In the genomic region with DNA sequence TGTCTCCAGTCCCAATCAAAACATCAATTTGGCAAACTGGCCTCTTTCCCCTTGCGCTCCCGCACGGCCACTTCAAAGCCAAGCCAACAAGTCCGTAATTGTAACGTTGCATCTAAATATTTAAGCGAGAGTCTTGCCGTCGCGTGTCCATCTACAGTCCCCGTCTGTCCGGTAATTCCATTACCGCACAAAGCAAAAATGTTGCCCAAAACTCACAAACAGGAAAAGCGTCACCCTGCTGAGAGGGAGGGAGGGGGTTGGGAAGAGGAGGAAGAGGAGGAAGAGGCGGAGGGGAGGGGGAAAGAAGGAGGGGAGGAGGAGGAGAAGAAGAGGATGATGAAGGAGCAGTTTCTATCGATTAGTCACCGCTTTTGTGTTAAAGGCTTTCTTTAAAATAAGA, we compare ENCODE assay signal across 11 mouse cellular contexts. TPM values are rescaled to one million over a fixed set of nuclear protein-coding genes. Genes with fewer than 3 reads are reported as not detected.
DNase-seq lines count a peak whose midpoint lies in the region; ATAC-seq lines count a peak whose summit lies in the region.
"Had no signal": no experiment of that assay in that cellular context is flagged by ENCODE, and none has a peak within 500 bp of the region (broad histone marks: within the 10 kb centered on the region; RNA-seq: fewer than 3 reads in every experiment).

No protein-coding gene starts in this region.

- H3K9me3 ChIP-seq in kidney, embryonic 14.5 days (ENCODE audit: control insufficient read depth, low read length), result no peaks in the 10 kb centered on the region
- H3K9me3 ChIP-seq in embryonic facial prominence, embryonic 10.5 days, result no peaks in the 10 kb centered on the region
- no peaks in the 10 kb centered on the region for H3K9me3 ChIP-seq in hindbrain, embryonic 15.5 days
- H3K9me3 ChIP-seq in neural tube, embryonic 12.5 days, result no peaks in the 10 kb centered on the region

- no peak for DNase-seq in kidney, adult 8-10 months
- peak; percentile 65 for DNase-seq in embryonic facial prominence, embryonic 10.5 days (ENCODE audit: low spot score)
- DNase-seq in left cerebral cortex, postnatal 36 days (ENCODE audit: low spot score in 2 of 2), result no peak
- no peak for DNase-seq in left cerebral cortex, postnatal 4 days
- no peak for DNase-seq in frontal cortex, adult 2 months (ENCODE audit: extremely low spot score in 1 of 2, low spot score in 1 of 2)
- DNase-seq: kidney, adult 9 months had no signal

- peaks cover 100% of the 10 kb centered on the region for H3K27me3 ChIP-seq in kidney, embryonic 14.5 days (ENCODE audit: control insufficient read depth, insufficient read depth, low read length)
- H3K27me3 ChIP-seq in embryonic facial prominence, embryonic 10.5 days (replicated peaks; ENCODE audit: low read depth, poor library complexity, severe bottlenecking), result peaks cover 99% of the 10 kb centered on the region
- H3K27me3 ChIP-seq in hindbrain, embryonic 15.5 days, result peaks cover 49% of the 10 kb centered on the region
- peaks cover 51% of the 10 kb centered on the region for H3K27me3 ChIP-seq in neural tube, embryonic 12.5 days (replicated peaks)

- peak overlapping the region; percentile 22 for H3K4me3 ChIP-seq in kidney, embryonic 14.5 days (ENCODE audit: low read length)
- H3K4me3 ChIP-seq in embryonic facial prominence, embryonic 10.5 days, result peak overlapping the region; percentile 65
- H3K4me3 ChIP-seq in hindbrain, embryonic 15.5 days, result peak overlapping the region; percentile 41
- H3K4me3 ChIP-seq in neural tube, embryonic 12.5 days, result peak overlapping the region; percentile 44

- H3K9ac ChIP-seq in kidney, embryonic 14.5 days (ENCODE audit: low read depth, low read length), result no peak overlapping the region
- 0 out of 2 replicates have a peak overlapping the region, but pooled peaks have one; percentile 22 for H3K9ac ChIP-seq in hindbrain, embryonic 15.5 days
- H3K9ac ChIP-seq in neural tube, embryonic 12.5 days, result peak overlapping the region; percentile 73

- under 1% methylated on average over 16 of the region's 16 CpGs for WGBS in kidney, embryonic 14.5 days
- WGBS in embryonic facial prominence, embryonic 10.5 days, result under 1% methylated on average over 16 of the region's 16 CpGs
- WGBS in hindbrain, embryonic 15.5 days, result under 1% methylated on average over 16 of the region's 16 CpGs
- under 1% methylated on average over 16 of the region's 16 CpGs for whole genome bisulfite sequencing in neural tube, embryonic 12.5 days

- peaks cover 2% of the 10 kb centered on the region; the same call in 1 of the 2 replicates for H3K4me1 ChIP-seq in kidney, embryonic 14.5 days (ENCODE audit: control insufficient read depth, insufficient read depth, low read length)
- peaks cover 60% of the 10 kb centered on the region for H3K4me1 ChIP-seq in embryonic facial prominence, embryonic 10.5 days
- H3K4me1 ChIP-seq in hindbrain, embryonic 15.5 days (replicated peaks), result peaks cover 6% of the 10 kb centered on the region
- H3K4me1 ChIP-seq in neural tube, embryonic 12.5 days, result peaks cover 34% of the 10 kb centered on the region

- no peak for ATAC-seq in kidney, embryonic 14.5 days (ENCODE audit: low FRiP score, low TSS enrichment)
- ATAC-seq in hindbrain, embryonic 15.5 days (ENCODE audit: low FRiP score, low read depth), result no peak
- ATAC-seq in neural tube, embryonic 12.5 days (ENCODE audit: low FRiP score, low read depth), result no peak
- ATAC-seq: Patski had no signal

- intact Hi-C loops in left cerebral cortex, postnatal 36 days (cut with DNase I), result no loop called here
- intact Hi-C loops in left cerebral cortex, postnatal 4 days (cut with DNase I), result no loop called here

- H3K4me2 ChIP-seq in kidney, embryonic 14.5 days (replicated peaks; ENCODE audit: low read depth, low read length), result peak overlapping the region; percentile 39
- H3K4me2 ChIP-seq in hindbrain, embryonic 15.5 days, result peak overlapping the region; percentile 66
- H3K4me2 ChIP-seq in neural tube, embryonic 12.5 days (replicated peaks), result peak overlapping the region; percentile 81

- no peaks in the 10 kb centered on the region for H3K36me3 ChIP-seq in kidney, embryonic 14.5 days (ENCODE audit: control insufficient read depth, insufficient read depth, low read length)
- no peaks in the 10 kb centered on the region for H3K36me3 ChIP-seq in embryonic facial prominence, embryonic 10.5 days (replicated peaks)
- no peaks in the 10 kb centered on the region for H3K36me3 ChIP-seq in hindbrain, embryonic 15.5 days
- H3K36me3 ChIP-seq in neural tube, embryonic 12.5 days, result no peaks in the 10 kb centered on the region

- H3K27ac ChIP-seq in kidney, embryonic 14.5 days (ENCODE audit: low read depth, low read length), result no peak overlapping the region
- H3K27ac ChIP-seq in embryonic facial prominence, embryonic 10.5 days (replicated peaks), result peak overlapping the region; percentile 90
- peak overlapping the region; percentile 57 for H3K27ac ChIP-seq in hindbrain, embryonic 15.5 days (replicated peaks)
- H3K27ac ChIP-seq in neural tube, embryonic 12.5 days, result peak overlapping the region; percentile 46; the same call in 1 of the 2 replicates

RNA-seq across cellular contexts. Expression of gene Pax3, which starts 7.9 kb away (rescaled TPM):
- 0.14 TPM in 2 replicates for polyA plus RNA-seq in kidney, embryonic 14.5 days (2014; fragmentation: Nextera tagmentation; extraction: Ambion mirVana)
- 16.6 and 17.7 TPM in 2 replicates for polyA plus RNA-seq in embryonic facial prominence, embryonic 10.5 days (2016; fragmentation: Nextera tagmentation; extraction: Ambion mirVana)
- 14.0 and 16.3 TPM in 2 replicates for polyA plus RNA-seq in hindbrain, embryonic 15.5 days (2015; fragmentation: Nextera tagmentation; extraction: Ambion mirVana)
- 44.6 and 45.4 TPM in 2 replicates for polyA plus RNA-seq in neural tube, embryonic 12.5 days (2016; fragmentation: Nextera tagmentation; extraction: Ambion mirVana)
- total RNA-seq in left cerebral cortex, postnatal 36 days (2021), result not detected
- not detected for total RNA-seq in left cerebral cortex, postnatal 4 days (2021)
- polyA plus RNA-seq in frontal cortex, adult 2 months (2012; rRNA removed), result not detected in 2 replicates
- total RNA-seq: megakaryocyte-erythroid progenitor cell, adult 5-6 weeks had no signal

Comparison
In these comparisons a context has a peak if more than half of its experiments do, and no peak if none do; other contexts are left out.
1. RNA of gene Pax3, which starts 7.9 kb away (polyA plus RNA-seq): 44.6 to 45.4 TPM in neural tube, embryonic 12.5 days, 16.6 to 17.7 TPM in embryonic facial prominence, embryonic 10.5 days and 14.0 to 16.3 TPM in hindbrain, embryonic 15.5 days; 0.14 TPM in kidney, embryonic 14.5 days and not detected in frontal cortex, adult 2 months; every median in the first group is over 10 times any median in the second.
2. Peak in every context shown above with its lines, with median percentiles within 50 percentile points of each other: H3K4me2 ChIP-seq and H3K4me3 ChIP-seq.